Mouse (Mus musculus) large intestine, adult 2 months (tissue): Measurements from ENCODE around the gene Syt14. TPM values are rescaled to one million over a fixed set of nuclear protein-coding genes. Genes with fewer than 3 reads are reported as not detected.

Experiments used
- DNase-seq: peaks from one replicate; pipeline ENCODE4 v3.0.0-alpha.2; 2012; ENCODE audit warnings: low read depth, low spot score
- WGBS: fragments of 180-500 bp; shearing (Covaris S2); methylation state at CpG from one replicate; pipeline ENCODE4 v1.1.7; 2018; 5-methylcytosine and 5-hydroxymethylcytosine counted together
- polyA plus RNA-seq: library from polyadenylated mRNA; depleted of rRNA; stranded (reverse); fragments of >200 nt; gene quantifications from 2 replicates; pipeline ENCODE4 v1.2.3, GENCODE M21; 2012; rRNA removed

Gene Syt14
- polyA plus RNA-seq: 0.06 and 0.07 TPM in 2 replicates

DNA sequence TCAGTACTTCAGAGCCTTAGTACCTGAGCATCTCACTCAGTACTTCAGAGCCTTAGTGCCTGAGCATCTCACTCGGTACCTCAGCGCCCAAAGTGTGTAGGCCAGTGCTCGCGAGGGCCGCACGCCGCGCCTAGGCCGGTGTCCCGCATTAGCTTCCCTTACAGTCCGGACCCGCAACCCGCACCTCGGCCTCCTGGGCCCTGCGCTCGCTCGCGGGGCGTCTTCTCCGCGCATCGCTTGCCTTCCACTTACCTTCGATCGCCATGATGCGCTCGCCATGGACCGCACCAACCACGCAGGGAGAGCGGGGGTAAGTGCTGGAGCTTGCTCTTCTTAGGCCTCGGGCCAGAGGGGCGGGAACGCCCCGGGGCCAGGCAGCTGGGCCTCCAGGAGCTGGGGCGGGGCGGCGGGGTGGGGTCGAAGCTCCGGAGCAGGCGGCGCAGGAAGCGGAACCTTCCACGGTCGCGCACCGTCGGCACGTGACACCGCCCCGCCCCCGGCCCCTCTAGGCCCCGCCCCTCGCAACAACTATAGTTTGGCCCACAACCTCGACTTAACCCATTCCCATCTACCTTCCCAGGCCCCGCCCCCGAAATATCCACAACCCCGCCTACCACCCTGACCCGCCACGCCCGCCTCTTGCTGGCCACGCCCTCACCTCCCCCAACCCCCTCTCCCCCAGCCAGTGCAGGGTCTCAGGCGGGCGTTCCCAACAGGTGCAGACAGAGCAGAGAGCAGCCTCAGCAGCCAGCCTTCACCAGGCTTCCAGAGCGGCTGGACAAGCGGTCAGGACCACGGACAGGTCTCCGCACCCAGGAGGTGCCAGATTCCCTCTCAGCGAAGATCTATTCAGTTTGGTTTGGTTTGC lies at the start of gene Syt14:
Gene Syt14, minus strand, starts transcription at position 405 of the 868 bp plus-strand sequence.
- no peak for DNase-seq
- WGBS: 1% methylated on average over 66 of the region's 67 CpGs

DNA sequence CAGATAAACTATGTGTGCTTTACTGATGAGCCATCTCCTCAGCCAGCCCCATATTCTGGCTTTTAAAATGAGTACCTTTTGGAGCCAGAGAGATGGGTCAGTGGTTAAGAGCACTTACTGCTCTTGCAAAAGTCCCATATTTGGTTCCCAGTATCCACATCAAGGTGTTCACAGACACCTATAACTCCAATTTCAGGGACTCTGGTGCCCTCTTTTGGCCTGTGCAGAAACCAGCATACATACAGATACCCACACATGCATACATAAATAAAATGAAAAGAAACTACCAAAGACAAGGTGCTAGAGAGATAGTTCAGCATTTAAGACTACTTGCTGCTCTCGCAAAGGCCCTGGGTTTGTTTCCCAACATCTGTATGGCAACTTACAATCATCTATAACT lies 48.4 kb upstream of the Syt14 start:
- no peak for DNase-seq
- WGBS: 100% methylated on average over 1 of the region's 1 CpGs

DNA sequence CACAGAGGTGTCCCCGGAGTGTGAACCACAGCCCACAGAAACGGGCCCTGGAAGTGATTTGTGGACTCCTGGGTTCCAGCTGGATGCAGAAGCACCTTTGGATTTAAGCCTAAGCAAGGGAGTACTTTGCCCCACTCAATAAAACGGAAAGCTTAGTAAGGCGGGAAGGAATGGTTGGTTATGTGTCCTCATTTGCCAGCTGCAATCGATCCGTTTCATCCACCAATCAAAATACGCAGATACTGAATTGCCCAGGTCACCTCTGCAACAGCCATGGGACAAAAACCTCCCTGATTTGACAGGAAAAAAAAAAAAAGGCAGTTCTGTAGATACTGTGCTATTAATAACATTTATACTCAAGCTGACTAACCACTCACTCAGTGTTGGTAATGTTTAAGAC lies 47.5 kb upstream of the Syt14 start:
- WGBS: 40% methylated on average over 7 of the region's 7 CpGs
- no peak for DNase-seq

DNA sequence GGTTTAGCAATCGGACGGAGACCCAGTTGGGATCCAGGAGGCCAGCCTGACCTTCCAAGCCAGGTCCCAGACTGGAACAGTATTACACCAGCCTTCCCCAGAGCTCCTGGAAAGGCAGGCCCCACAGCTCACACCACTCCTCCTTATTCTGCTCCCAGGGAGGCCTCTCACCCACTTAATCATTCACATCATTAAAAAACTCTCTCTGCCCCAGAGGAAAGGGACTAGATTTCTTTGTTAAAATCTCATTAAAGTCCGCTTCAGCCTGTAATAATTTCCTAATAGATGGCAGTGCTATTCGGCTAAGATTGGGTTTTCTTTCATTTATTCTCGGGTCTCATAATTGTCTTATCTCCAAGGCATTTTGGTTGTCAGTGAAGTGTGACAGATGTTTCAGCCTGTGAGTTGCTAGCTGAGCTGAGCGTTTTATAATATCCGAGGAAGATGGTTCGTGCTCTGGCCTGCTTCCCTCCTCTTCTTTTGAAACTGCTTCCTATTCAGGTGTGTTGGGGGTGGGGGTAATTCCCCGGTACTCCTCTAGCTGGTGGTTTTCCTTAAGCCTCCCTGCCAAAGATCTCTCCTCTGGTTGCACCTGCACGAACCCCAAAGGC lies 46.8 kb upstream of the Syt14 start:
- DNase-seq: no peak
- WGBS: 49% methylated on average over 10 of the region's 10 CpGs

DNA sequence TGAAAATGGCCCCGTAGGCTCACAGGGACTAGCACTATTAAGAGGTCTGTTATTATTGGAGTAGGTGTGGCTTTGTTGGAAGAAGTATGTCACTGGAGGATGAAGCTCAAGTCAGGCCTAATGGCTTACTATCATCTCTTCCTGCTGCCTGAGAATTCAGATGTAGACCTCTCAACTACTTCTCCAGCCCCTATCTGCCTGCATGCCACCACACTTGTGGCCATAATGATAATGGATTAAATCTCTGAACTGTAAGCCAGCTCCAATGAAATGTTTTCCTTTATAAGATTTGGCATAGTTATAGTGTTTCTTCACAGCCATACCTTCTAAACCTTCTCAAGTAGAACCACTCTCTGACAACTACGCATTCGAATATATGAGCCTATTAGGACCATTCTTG lies 27.0 kb upstream of the Syt14 start:
- 86% methylated on average over 3 of the region's 3 CpGs for WGBS

DNA sequence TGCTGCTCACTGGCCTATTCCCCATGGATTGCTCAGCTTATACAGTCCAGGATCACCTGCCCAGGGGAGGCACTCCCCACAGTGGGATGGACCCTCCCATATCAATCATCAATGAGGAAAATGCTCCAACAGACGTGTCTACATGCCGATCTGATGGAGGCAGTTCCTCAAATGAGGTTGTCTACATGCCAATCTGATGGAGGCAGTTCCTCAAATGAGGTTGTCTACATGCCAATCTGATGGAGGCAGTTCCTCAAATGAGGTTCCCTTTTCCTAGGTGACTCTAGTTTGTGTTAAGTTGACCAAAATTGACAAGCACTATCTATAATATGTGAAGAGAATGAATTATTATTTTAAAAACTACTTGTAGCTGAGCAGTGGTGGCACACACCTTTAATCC lies 24.6 kb upstream of the Syt14 start:
- no peak for DNase-seq
- 69% methylated on average over 2 of the region's 2 CpGs for WGBS

More for the DNA sequence above, 27.0 kb upstream of the Syt14 start:
- DNase-seq: no peak

DNA sequence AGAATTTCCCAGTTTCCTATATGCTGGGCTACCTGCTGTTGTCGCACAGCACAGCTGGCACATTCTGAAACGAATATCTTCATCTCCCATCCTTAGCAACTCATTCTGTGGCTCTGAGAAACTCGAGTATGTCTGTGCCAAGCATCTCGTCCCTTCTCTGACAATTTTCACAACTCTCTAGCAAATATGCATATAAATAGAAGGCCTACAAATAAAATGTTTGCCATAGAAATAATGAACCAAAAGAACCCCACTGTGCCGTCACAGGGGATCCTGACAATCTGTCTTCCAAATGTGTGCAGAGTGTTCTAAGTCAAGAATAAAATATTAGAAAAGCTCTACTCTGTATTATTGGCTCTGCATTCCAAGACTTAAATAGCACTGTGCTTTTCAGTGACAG lies 24.0 kb upstream of the Syt14 start:
- DNase-seq: no peak
- WGBS: 75% methylated on average over 5 of the region's 5 CpGs

DNA sequence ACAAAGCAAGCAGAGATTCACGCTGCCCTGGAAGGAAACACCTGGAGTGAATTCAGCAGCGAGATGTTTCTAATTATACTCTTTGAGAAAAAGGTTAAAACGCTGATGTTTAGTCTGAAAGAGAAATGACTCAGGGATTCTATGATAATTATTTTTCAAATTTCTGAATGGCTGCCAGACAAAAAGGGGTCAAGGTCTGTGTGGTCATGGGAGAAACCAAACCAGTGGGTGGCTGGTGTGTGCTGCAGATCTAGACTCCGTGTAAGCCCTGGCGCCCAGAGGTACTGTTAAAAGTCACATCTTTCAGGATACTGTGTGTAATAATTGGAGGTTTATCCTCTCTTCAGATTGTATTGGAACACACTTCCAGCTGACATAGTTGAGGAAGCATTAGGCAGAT lies 18.8 kb upstream of the Syt14 start:
- no peak for DNase-seq
- 65% methylated on average over 5 of the region's 5 CpGs for WGBS

DNA sequence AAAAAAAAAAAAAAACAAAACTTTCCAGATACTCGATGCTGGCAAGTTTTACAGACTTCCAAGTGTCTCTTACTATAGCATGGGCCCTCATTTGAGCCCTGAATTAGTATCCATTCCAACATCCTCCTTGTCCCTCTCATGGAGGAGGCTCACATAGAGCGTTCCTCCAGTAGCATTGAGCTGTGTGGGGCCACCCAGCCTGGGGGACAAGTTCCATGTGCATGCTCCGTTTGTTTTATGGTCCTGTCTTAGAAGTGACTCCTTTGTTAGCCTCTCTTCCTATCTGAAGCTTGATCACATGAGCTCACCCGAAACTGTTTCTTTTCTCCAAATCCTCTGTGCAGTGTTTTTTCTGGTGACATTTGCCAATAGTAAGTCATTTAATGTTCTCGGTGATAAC lies 17.5 kb upstream of the Syt14 start:
- WGBS: 35% methylated on average over 5 of the region's 5 CpGs
- no peak for DNase-seq

DNA sequence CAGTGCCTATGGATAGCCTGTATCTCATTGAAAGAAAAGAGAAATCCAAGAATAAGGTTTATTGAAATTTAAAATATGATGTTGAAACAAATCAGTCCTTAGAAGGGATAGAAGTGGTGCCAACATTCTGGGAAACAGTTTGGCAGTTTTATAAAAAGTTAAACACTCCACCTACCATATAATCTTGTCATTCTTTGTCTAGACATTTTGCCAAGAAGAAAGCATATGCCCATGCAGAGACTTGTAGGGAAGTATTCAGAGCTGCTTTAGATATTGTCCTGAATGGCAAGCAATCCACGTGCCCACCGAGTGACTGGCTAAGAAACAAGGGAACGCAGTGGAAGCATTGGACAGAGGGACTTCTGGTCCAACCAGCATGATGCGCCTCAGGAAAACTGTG lies 12.0 kb upstream of the Syt14 start:
- no peak for DNase-seq
- WGBS: 91% methylated on average over 4 of the region's 4 CpGs

DNA sequence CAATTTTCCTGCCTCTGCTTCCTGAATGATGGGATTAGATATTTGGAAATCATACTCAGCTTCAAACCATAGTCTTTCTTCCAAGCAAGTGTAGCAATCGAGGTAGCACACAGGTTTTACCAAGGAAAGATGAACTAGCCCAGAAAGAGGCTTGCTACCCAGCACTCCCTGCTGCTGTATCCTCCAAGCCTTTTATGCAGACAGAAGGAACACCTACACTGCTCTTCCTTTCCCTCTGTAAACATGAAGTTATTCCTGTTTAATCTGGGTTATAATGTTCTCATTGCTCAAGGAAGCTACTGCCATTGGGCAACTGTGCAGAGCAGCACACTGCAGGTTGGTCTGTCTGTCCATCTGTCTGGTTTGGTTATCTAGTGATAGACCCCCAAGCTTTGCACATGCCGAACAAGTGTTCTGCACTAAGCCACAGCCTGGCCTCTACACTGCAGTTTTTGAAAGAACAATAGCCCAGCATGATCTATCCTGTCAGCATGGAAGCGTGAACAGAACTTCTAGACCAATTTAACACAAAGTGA lies 7.3 kb upstream of the Syt14 start:
- WGBS: 78% methylated on average over 3 of the region's 3 CpGs
- no peak for DNase-seq

DNA sequence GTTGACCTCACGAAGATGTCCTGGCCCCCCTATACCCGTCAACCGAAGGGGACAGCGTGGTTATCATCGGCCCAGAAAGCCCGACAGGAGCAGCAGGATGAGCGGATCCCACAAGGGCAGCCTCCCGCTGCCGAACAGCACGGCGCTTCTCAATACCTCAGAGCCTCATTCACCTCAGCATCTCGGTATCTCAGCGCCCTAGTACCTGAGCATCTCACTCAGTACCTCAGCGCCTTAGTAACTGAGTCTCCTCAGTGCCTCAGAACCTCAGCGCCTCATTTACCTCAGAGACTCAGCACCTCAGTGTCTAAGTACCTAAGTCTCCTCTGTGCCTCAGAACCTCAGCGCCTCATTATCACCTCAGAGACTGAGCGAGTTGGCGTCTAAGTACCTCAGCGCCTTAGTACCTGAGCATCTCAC lies 614 bp downstream of the Syt14 start:
- no peak for DNase-seq

DNA sequence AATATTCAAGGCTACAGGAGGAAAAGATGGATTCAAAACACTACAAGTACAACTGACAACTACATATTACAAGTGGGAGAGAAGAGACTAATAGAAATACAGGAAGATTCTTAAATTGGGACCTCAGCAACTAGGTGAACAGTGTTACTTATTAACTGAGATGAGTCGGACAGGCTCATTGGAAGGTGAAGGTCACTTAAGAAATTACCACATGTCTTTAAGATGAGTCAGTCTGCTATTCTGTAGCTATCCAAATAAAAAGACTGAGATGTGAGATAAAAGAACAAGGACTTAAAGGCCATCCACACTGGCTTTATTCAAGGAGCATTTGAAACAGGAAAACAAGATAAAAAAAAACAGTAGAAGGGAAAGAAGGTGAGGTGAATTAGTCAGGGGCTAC lies 11.3 kb downstream of the Syt14 start:
- 22% methylated on average over 1 of the region's 1 CpGs for WGBS
- DNase-seq: no peak

More for the DNA sequence above, 614 bp downstream of the Syt14 start:
- 4% methylated on average over 19 of the region's 19 CpGs for WGBS

DNA sequence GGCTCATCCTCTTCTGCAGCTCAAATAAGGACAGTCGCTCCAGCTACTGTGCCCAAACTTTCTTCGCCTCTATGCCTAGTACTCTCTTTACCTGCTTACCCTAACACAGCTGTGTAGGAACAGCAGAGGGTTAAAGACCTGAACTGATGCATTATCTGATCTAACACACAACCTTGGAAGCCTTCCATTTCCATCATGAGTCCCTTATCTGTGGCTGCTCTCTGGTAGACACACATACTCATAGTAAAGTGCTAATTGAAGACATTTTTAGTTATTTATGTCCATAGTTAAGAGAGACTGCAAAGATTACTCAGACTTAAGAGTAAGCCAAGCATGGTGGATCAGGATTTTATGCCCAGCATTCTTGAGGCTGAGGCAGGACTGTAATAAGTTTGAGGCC lies 23.2 kb downstream of the Syt14 start:
- 91% methylated on average over 2 of the region's 2 CpGs for WGBS
- no peak for DNase-seq

DNA sequence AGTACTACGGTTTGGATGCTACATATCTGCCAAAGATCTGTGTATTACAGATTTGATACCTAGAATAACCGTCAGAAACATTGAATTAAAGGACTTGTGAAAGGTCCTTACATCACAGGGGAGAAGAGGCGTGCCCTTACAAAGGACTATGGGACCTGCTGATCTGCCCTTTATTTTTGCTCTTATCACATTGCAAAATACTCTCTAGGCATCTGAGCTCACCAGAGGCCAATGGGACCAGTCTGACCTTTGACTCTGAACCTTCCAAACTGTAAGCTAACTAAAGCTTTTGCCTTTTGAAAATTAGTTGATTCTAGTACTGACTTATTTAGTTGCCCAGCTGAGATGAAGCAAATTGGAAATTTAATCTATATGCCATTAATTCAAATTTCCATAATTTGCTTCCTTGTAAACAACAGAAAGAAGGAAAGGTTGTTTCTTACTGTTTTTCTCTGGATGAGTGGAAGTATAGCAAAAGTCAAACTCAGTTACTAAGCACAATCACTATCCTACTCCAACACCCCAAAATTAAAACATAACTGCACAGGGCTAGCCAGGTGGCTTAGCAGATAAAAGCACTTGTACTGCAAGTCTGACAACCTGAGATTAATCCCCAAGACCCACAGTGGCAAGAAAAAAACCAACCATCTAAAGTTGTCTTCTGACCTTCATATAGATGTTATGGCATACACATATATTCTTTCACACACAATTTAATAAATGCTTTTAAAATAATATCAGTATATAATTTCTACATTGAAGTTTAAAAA lies 24.4 kb downstream of the Syt14 start:
- 82% methylated on average over 3 of the region's 3 CpGs for WGBS
- no peak for DNase-seq

DNA sequence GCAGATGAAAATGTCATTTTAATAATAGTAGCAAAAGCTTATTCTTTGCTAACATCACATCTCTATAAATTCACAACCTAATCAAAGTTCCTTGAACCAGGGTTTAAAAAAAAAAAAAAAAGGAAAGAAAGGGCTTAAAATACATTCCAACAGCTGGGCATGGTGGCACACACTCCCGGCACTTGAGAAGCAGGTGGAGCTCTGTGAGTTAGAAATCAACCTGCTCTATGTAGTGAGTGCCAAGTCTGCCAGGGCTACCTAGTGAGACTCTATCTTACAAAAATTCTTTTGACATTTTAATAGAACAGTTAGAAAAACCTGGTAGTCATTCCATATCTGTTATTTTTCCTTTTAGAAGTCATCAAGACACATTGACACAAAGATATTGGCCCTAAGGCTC lies 31.0 kb downstream of the Syt14 start:
- DNase-seq: no peak
- 39% methylated on average over 1 of the region's 1 CpGs for WGBS

DNA sequence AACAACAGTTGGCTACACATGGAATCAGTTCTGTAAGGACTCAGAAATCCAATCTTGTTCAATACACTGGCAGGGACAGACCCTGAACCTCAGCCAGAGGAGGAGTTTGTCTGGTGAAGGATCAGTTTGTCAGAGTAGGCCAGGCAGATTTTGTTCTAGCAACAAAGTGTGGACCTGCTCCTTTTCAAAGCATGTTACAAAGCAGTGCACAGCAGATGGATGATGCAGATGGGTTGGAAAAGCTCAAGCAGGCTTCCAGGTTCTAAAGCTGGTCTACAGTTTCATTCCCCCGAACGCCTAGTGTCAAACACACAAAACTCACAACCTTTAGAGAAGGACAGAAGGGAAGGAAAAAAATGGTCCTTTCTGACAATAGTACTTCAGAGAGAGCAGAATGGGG lies 31.6 kb downstream of the Syt14 start:
- 74% methylated on average over 2 of the region's 2 CpGs for WGBS

DNA sequence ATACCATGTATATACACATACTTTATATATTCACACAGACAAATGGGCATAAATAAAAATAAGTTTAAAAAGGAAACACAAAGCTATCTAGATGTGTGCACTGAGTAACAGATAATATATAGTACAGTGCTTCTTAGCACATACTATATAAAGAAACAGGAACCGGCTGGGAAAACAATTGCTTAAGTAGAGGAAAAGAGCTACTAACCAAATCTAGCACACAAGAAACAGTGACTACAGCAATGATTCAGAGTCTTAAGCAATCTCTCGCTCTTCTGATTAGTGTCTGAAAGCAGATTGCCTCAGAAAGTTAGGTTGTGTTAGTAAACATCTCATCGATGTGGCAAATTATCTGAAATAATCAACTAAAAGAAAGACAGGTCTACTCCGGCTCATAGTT lies 33.3 kb downstream of the Syt14 start:
- WGBS: 76% methylated on average over 4 of the region's 4 CpGs
- no peak for DNase-seq

More for the DNA sequence above, 31.6 kb downstream of the Syt14 start:
- DNase-seq: no peak

DNA sequence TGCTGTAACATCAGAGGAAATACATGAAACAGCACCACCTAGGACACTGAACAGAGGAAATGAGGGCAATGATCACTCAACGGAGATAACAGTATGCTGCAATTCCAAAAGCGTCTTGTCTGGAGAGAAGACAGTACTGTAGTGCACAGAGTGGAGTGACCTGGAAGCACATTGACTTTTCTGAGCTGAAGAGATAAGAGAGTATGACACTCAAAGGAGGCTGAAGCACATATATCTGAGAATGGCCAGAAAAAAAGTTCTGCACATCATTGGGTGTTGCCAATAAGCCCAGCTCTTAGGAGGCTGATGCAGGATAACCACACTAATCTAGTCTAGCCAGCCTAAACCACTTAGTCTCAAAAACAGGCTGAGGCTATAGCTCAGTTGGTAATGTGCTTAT lies 34.0 kb downstream of the Syt14 start:
- 59% methylated on average over 2 of the region's 2 CpGs for WGBS
- DNase-seq: no peak

DNA sequence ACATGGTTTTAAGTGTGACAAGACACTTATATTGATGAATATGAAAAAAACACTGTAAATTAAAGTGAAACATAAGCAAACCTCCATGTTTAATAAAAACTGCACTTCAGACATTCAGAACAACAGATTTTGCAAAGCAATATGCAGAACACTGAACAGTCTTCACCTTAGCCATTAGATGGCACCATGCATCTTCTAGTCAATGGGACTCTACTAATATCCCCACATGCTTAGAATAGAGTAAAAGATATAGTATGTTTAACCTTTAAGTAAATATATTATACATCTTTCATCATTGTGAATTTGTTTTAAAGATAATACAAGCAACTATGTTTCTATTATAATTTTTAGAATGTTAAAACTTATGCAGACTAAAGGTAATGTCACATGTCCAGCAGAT lies 34.7 kb downstream of the Syt14 start:
- no peak for DNase-seq
